Mouse (Mus musculus) embryonic facial prominence, embryonic 11.5 days (tissue): ENCODE measurements around the gene Gm11060. TPM values are rescaled to one million over a fixed set of nuclear protein-coding genes. Genes with fewer than 3 reads are reported as not detected.

Experiments
- ATAC-seq: fragments of 200-750 bp; cut with Nextera tagmentation; replicated peaks from 2 replicates; pipeline ENCODE4 v1.8.0; 2017; ENCODE audit warnings: low read depth; ENCODE audit not compliant: insufficient number of reproducible peaks, low FRiP score, low TSS enrichment
- DNase-seq: peaks from one replicate; pipeline ENCODE4 v3.0.0-alpha.2; 2015; ENCODE audit warnings: low spot score
- H3K27ac ChIP-seq: fragments of 300-500 bp; sonication (generic); replicated peaks from 2 replicates; pipeline ENCODE4 v1.5.1; 2014; ENCODE audit warnings: mild to moderate bottlenecking, low read depth, low read length, control low read depth
- H3K27me3 ChIP-seq: fragments of 300-500 bp; sonication (generic); 2 replicates; pipeline ENCODE4 v1.6.1; 2014; ENCODE audit warnings: mild to moderate bottlenecking, low read length, moderate library complexity, mixed read lengths; ENCODE audit not compliant: control insufficient read depth, insufficient read depth
- H3K36me3 ChIP-seq: fragments of 300-500 bp; sonication (generic); replicated peaks from 2 replicates; pipeline ENCODE4 v1.6.1; 2014; ENCODE audit warnings: low read depth, mild to moderate bottlenecking, low read length, moderate library complexity, mixed read lengths; ENCODE audit not compliant: control insufficient read depth, insufficient read depth
- H3K4me1 ChIP-seq: fragments of 300-500 bp; sonication (generic); 2 replicates; pipeline ENCODE4 v1.6.1; 2014; ENCODE audit warnings: low read length, mixed read lengths; ENCODE audit not compliant: control insufficient read depth, insufficient read depth
- H3K4me2 ChIP-seq: fragments of 300-500 bp; sonication (generic); 2 replicates; pipeline ENCODE4 v1.6.1; 2014; ENCODE audit warnings: low read depth, mild to moderate bottlenecking, control low read depth, low read length, moderate library complexity
- H3K4me3 ChIP-seq: fragments of 300-500 bp; sonication (generic); 2 replicates; pipeline ENCODE4 v1.5.1; 2014; ENCODE audit warnings: low read depth, low read length, control low read depth
- H3K9ac ChIP-seq: fragments of 300-500 bp; sonication (generic); replicated peaks from 2 replicates; pipeline ENCODE4 v1.6.1; 2014; ENCODE audit warnings: mild to moderate bottlenecking, control low read depth, low read length
- H3K9me3 ChIP-seq: fragments of 300-500 bp; sonication (generic); replicated peaks from 2 replicates; pipeline ENCODE4 v1.6.1; 2016; ENCODE audit warnings: mild to moderate bottlenecking, low read length, inconsistent platforms, mixed read lengths; ENCODE audit not compliant: control insufficient read depth
- WGBS: fragments of 180-500 bp; shearing (Covaris S2); extraction: QIAGEN DNeasy Blood & Tissue Kit; methylation state at CpG from one replicate; pipeline ENCODE4 v1.1.7; 2014; 5-methylcytosine and 5-hydroxymethylcytosine counted together
- polyA plus RNA-seq: library from polyadenylated mRNA; unstranded; fragments of >200 nt; fragmentation: Nextera tagmentation; extraction: Ambion mirVana; gene quantifications from 2 replicates; pipeline ENCODE4 v1.2.1, GENCODE M21; 2014

The Gm11060 gene
- polyA plus RNA-seq, 1 experiment from 2014 or later = not detected

DNA sequence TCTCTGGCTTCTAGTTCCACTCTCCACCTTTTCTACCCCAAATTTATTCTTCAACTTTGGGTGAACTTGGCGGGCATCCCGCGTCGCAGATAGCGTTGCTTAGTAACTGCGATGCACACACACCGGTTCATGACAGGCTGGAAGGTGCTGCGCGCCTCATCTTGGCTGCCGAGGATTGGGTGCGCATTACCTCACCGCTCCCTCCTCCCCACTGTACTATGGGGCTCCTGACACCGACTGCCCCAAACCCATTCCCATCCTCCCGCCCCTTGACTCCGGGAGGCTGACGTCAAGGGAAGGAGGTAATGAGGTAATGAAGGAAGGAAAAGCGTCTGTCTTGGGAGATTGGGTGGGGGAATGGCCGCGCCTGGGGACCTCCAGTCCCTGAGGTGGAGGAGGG lies 42.5 kb downstream of the Gm11060 start:
- Histone ChIP-seq H3K4me3 (no peak overlapping the region), H3K27ac (no peak overlapping the region), H3K4me2 (no peak overlapping the region), H3K9ac (no peak overlapping the region), H3K9me3 (no peaks in the 10 kb centered on the region), H3K36me3 (no peaks in the 10 kb centered on the region), H3K4me1 (no peaks in the 10 kb centered on the region), H3K27me3 (peaks cover 76% of the 10 kb centered on the region)
- DNase-seq (no peak), ATAC-seq (0 out of 2 replicates have a peak, but pooled peaks have one; percentile 49)
- WGBS = 0% methylated on average over 19 of the region's 19 CpGs

GRCm38 (mm10) chr2:105139471-105139870 lies 47.7 kb downstream of the Gm11060 start:
- Histone ChIP-seq H3K4me2 (no peak overlapping the region), H3K27me3 (peaks cover 26% of the 10 kb centered on the region), H3K36me3 (no peaks in the 10 kb centered on the region), H3K27ac (no peak overlapping the region), H3K9me3 (no peaks in the 10 kb centered on the region), H3K4me3 (no peak overlapping the region), H3K4me1 (no peaks in the 10 kb centered on the region), H3K9ac (no peak overlapping the region)
- no peak for ATAC-seq
- 74% methylated on average over 7 of the region's 7 CpGs for WGBS
- DNase-seq = no peak

GRCm38 (mm10) chr2:105141371-105141770 lies 49.6 kb downstream of the Gm11060 start:
- WGBS = 58% methylated on average over 7 of the region's 7 CpGs

More at GRCm38 (mm10) chr2:105141371-105141770, 49.6 kb downstream of the Gm11060 start:
- ATAC-seq = no peak
- DNase-seq = no peak
- no peak overlapping the region for H3K4me3 ChIP-seq
- H3K36me3 ChIP-seq = no peaks in the 10 kb centered on the region
- no peaks in the 10 kb centered on the region for H3K4me1 ChIP-seq
- no peak overlapping the region for H3K27ac ChIP-seq
- no peaks in the 10 kb centered on the region for H3K9me3 ChIP-seq
- H3K27me3 ChIP-seq = peaks cover 10% of the 10 kb centered on the region
- H3K9ac ChIP-seq = no peak overlapping the region
- H3K4me2 ChIP-seq = no peak overlapping the region

Other genes starting within 250 kb of the Gm11060 start
- gene Prrg4, start 242.1 kb upstream of the Gm11060 start, polyA plus RNA-seq = 1.5 TPM in 2 replicates
- gene Ccdc73, start 224.2 kb upstream of the Gm11060 start, polyA plus RNA-seq = 6.7 and 7.4 TPM in 2 replicates
- gene Eif3m, start 74.9 kb upstream of the Gm11060 start, polyA plus RNA-seq = 342 and 351 TPM in 2 replicates
- 0.40 and 0.58 TPM in 2 replicates for gene Wt1, start 34.5 kb downstream of the Gm11060 start, polyA plus RNA-seq
- 0.49 and 0.66 TPM in 2 replicates for gene Them7, start 132.3 kb downstream of the Gm11060 start, polyA plus RNA-seq